Comparison of ENCODE assay signal across 23 mouse cellular contexts in genomic region chr16:23214314-23214713, GRCm38 (mm10).
"Had no signal": no experiment of that assay in that cellular context is flagged by ENCODE, and none has a peak within 500 bp of the region (broad histone marks: within the 10 kb centered on the region; RNA-seq: fewer than 3 reads in every experiment).

No protein-coding gene starts in this region.

- H3K36me3 ChIP-seq: kidney, embryonic 15.5 days; limb, embryonic 12.5 days; limb, embryonic 15.5 days; lung, embryonic 15.5 days; stomach, embryonic 15.5 days had no signal

- H3K4me3 ChIP-seq: kidney, embryonic 15.5 days; layer of hippocampus, adult 2 months; left cerebral cortex, adult 2 months; limb, embryonic 12.5 days; limb, embryonic 15.5 days; lung, embryonic 15.5 days; stomach, embryonic 15.5 days had no signal

- H3K27me3 ChIP-seq: kidney, embryonic 15.5 days; limb, embryonic 12.5 days; limb, embryonic 15.5 days; lung, embryonic 15.5 days; stomach, embryonic 15.5 days had no signal

- H3K27ac ChIP-seq: kidney, embryonic 15.5 days; layer of hippocampus, adult 2 months; left cerebral cortex, adult 2 months; limb, embryonic 12.5 days; limb, embryonic 15.5 days; liver, embryonic 14.5 days; lung, embryonic 15.5 days; stomach, embryonic 15.5 days had no signal

- DNase-seq: kidney, adult 8-10 months; kidney, postnatal 14 days; kidney, postnatal 4 days; layer of hippocampus, postnatal 36 days; liver, postnatal 0 days; lung, postnatal 14 days; lung, postnatal 4 days; midbrain, embryonic 14.5 days; right cerebral cortex, adult 18-20 months; right cerebral cortex, postnatal 25 days; spleen, adult 18-20 months; thymus, postnatal 25 days had no signal

- H3K9ac ChIP-seq: kidney, embryonic 15.5 days; limb, embryonic 12.5 days; limb, embryonic 15.5 days; liver, embryonic 14.5 days; liver, postnatal 0 days; lung, embryonic 15.5 days; stomach, embryonic 15.5 days had no signal

- ATAC-seq: intestine, postnatal 0 days; liver, postnatal 0 days had no signal

- H3K4me1 ChIP-seq: limb, embryonic 12.5 days; limb, embryonic 15.5 days; stomach, embryonic 15.5 days had no signal

- H3K4me2 ChIP-seq: kidney, embryonic 15.5 days; limb, embryonic 12.5 days; limb, embryonic 15.5 days; liver, embryonic 11.5 days; lung, embryonic 15.5 days; midbrain, embryonic 11.5 days; stomach, embryonic 15.5 days had no signal

- H3K9me3 ChIP-seq: kidney, embryonic 15.5 days; limb, embryonic 12.5 days; limb, embryonic 15.5 days; lung, embryonic 15.5 days; stomach, embryonic 15.5 days had no signal
